Mouse (Mus musculus) left cerebral cortex, adult 8-10 months (tissue): ENCODE measurements around the gene Tmem214. TPM values are rescaled to one million over a fixed set of nuclear protein-coding genes. Genes with fewer than 3 reads are reported as not detected.

Experiments
- DNase-seq, 2 experiments: peaks; one replicate each; pipeline ENCODE4 v3.0.0; 2022; ENCODE audit warnings: low spot score in 2 of 2
- total RNA-seq, 4 experiments: library from RNA; stranded (reverse); gene quantifications; 2 replicates each; pipeline ENCODE4 v1.2.4; 2022

Tmem214 gene
- total RNA-seq = 10 to 100 TPM; 58.3 to 64.4 (median 62.9) TPM

DNA sequence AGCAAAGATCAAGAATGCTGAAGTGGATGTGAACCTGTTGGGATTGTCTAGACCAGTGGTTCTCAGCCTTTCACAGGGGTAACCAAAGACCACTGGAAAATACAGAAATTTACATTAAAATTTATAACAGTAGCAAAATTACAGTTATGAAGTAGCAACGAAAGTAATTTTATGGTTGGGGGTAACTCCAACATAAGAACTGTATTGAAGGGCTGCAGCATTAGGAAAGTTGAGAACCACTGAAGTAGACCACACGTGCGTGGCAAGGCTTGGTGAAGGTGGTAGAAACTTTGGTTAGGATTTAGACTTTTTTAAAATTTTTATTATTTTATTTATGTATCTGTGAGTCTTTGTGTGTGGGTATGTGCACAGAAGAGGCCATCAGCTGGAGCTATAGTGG is at the start of gene Tmem214:
TSS of gene Tmem214 (plus strand) at position 301 of the 400 bp plus-strand sequence.
- no peak for DNase-seq

DNA sequence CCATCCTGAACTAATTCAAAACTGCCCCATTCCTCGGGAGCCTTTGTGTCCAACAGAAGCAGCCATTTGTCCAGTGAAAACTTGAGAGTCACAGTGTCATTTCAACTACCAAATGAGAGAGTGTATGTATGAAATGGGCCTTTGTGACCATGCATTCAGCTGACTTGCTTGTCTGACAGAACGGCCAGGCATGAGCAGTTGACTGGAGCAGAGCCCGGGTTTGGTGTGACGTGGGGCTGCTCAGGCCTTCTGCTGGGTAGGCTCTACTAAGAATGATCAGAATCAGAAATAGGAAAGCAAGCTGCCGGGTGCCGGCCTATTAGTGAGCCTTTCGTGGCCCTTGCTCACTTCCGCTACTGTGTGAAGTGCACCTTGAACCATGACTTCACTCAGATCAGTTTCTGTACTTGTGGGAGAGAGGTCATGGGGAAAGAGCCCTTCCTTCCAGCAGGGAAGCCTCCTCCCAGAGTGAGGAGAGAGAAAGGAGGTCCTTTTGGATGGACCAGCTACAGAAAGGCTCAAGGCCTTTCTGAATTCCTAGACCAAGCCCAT is 49.0 kb upstream of the Tmem214 start:
- DNase-seq = no peak

GRCm38 (mm10) chr5:30822689-30823088 is 45.1 kb upstream of the Tmem214 start:
- no peak for DNase-seq

- no peak for DNase-seq
Observed at GRCm38 (mm10) chr5:30823091-30823490, 44.7 kb upstream of the Tmem214 start.

- DNase-seq = no peak
Observed at GRCm38 (mm10) chr5:30824124-30824988, 43.5 kb upstream of the Tmem214 start.

GRCm38 (mm10) chr5:30825166-30825565 is 42.6 kb upstream of the Tmem214 start:
- DNase-seq = no peak

DNA sequence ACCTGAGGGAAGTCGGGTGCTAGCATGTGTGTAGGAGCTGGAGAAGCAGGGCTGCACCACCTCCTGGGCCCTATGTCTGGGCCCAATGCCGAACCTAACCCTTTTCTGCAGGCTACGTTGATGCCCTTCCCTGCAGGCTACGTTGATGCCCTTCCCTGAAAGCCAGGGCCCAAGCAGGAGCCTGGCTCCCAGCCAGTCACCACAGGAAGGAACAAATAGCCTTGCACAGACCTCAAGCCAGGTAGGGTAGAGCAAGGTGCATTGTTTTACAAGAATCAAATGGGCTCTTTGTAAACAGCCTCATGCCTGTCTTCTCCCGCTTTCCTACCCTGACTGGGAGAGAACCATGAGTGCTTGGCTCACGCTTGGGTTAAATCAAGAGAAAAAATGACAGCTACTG is 42.0 kb upstream of the Tmem214 start:
- DNase-seq = no peak

DNA sequence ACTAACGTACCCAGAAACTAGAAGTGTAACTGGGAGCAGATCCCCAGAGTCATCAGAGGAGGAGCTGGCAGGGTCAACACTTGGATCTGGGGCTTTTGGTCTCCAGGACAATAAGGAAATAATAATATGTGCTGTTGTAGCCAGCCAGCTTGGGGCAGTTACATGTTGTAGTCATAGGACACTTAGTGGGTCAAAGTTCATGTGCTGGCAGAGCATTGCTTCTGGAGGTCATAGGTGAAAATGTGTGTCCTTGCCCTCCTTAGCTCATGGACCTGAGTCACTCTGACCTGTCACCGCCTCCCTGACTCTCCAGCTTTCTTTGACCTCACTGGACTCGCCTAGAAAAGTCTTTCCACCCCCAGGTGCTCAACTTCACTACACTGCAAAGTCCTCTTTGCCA is 34.4 kb upstream of the Tmem214 start:
- DNase-seq = no peak

DNA sequence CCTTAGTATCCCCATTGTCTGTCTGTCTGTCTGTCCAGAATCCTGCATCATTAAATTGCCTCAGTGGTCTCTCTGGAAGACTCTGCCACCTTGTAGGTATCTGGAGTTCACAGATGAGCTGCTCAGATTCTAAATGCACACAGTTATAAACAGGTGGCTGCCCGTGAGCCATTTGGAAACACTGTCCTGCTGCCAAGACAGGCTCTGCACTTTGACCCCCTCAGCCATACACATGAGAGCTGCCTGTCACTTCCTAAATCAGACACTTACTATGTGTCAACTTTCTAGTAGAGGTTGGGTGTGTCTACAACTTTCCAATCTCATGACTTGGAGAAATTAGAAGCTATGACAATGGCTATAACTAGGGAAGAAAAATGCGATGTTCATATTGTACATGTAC is 28.1 kb upstream of the Tmem214 start:
- DNase-seq = no peak

- no peak for DNase-seq
Observed at GRCm38 (mm10) chr5:30841896-30842295, 25.9 kb upstream of the Tmem214 start.

DNA sequence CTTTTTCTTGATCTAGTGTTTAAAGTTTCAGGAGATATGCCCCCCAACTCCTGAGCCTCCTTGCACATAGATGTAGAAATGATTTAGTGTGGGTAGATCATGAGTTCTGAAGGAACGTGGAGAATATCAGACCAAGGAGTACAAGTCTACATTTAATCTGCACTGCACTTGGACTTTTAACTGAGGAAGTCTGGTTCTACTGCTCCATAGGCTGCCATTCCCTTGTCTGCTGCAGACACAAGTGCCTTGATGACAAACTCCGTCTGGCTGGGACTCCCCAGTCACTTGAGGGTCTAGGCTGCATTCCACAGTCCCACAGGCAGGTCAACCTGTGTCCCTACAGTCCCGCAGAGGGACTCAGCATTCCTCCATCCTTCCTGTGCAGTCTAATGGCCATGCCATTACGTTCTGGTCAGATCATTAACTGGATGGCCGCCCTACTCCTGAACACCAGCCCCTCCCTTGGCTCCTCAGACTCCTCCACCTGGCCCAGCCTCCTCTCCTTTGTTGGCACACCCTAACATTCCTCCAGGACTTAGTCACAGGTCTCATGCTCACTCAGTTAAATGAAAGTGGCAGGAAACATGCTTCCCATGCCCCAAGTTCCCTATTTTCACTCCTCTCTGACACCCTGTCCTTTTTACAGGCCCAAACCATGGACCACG is 17.8 kb upstream of the Tmem214 start:
- no peak for DNase-seq

DNA sequence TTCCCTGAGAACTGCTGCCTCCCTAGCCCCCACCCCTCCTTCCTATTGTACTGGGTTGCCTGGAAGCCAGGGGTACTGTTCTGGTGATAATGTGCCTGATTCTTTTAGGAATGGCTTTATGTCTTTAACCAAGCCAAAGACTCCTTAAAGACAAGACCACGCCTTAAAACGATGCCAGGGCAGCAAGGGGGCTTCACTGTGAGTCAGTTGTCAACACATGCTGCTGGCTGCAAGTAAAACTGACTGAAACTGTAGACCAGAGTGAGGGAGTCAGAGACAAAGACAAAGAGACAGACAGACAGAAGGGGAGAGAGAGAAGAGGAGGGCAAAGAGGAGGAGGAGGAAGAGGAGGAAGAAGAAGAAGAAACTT is 17.3 kb upstream of the Tmem214 start:
- DNase-seq = no peak

DNA sequence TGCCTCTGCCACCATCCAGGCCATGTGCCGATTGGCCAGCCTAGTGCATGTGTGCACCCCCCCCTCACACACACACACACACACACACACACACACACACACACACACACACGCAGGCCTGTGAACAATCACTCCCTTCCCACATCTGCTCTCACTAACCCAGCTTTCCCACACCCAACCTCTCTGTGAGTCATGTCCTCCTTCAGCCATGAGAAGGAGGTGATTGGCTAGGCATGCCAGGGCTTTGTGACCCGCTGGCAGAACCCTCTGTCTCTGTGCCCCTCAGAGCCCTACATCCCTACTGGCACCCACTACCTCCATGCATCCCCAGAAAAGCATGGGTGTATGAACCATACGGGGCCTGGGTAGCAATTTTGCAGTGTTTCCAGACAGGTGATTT is 14.3 kb upstream of the Tmem214 start:
- no peak for DNase-seq

DNA sequence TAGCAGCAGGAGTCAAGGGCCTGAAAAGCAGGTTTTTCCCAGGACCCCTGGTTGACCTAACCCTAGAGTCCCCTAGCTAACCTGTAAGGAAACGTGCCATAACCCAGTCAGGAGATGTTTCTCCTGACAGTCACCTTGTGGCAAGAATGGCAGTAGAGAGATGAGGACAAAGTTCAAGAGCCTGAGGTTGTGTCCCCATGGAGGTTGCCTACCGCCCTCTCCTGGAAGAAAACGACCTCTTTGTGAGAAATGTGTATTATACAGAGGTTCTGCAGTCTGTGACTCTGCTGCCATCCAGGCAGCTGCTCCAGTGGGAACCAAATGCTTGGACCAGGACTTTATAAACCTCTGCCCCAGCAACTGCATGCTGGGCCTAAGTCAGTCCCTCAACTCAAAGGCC is 12.1 kb upstream of the Tmem214 start:
- no peak for DNase-seq

- no peak for DNase-seq
Observed at GRCm38 (mm10) chr5:30856124-30856523, 11.7 kb upstream of the Tmem214 start.

GRCm38 (mm10) chr5:30863852-30864251 is 4.0 kb upstream of the Tmem214 start:
- no peak for DNase-seq

- DNase-seq = no peak
Observed at GRCm38 (mm10) chr5:30864322-30864721, 3.5 kb upstream of the Tmem214 start.

DNA sequence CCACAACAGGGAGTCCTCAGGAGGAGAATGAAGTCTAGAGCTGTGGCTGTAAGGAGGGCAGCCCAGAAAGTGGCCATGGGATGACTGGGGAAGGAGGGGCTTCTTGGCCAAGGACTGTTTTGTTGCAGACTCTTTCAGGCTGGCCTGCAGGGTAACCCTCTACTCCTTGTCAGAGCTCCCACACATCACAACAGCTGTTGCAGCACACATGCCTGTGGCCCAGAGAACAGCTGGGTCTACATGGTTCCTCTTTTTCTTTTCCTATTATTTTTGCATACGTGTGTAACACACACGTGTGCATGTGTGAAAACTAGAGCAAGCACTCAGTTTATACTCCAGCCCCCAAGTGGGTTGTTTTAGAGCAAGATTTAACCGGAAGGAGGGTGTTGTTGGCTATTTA is 941 bp upstream of the Tmem214 start:
- DNase-seq = no peak

GRCm38 (mm10) chr5:30868981-30869380 is 1.2 kb downstream of the Tmem214 start:
- no peak for DNase-seq

GRCm38 (mm10) chr5:30869405-30870130 is 1.8 kb downstream of the Tmem214 start:
- DNase-seq = peak; percentile 80 to 87

DNA sequence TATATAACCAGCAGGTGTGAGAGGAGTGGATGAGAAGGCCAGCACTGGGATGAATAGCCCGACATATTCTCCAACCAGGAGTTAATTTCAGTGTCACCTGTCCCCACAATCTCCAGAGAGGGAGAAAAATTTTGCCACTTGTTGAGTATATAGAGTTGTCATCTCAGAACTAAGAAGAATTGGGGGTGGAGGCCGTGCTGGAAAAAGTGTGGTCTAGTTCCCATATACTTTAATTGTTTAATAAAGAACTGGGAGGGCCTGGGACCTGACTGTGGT is 2.3 kb downstream of the Tmem214 start:
- DNase-seq = no peak

GRCm38 (mm10) chr5:30872574-30872973 is 4.8 kb downstream of the Tmem214 start:
- no peak for DNase-seq
